Mouse (Mus musculus) neutrophil, adult 59 days (primary cell): Measurements from ENCODE around the gene Gm3336. TPM values are rescaled to one million over a fixed set of nuclear protein-coding genes. Genes with fewer than 3 reads are reported as not detected.

ENCODE experiments used
- total RNA-seq, 2 experiments: library from RNA; stranded (reverse); gene quantifications; 1 replicate in 1 of 2; 2 replicates in 1 of 2; pipeline ENCODE4 v1.2.4; 2023

Gene Gm3336
- under 1 TPM in 1 of 2 experiments, not detected in 1; 0.33 TPM for total RNA-seq

DNA sequence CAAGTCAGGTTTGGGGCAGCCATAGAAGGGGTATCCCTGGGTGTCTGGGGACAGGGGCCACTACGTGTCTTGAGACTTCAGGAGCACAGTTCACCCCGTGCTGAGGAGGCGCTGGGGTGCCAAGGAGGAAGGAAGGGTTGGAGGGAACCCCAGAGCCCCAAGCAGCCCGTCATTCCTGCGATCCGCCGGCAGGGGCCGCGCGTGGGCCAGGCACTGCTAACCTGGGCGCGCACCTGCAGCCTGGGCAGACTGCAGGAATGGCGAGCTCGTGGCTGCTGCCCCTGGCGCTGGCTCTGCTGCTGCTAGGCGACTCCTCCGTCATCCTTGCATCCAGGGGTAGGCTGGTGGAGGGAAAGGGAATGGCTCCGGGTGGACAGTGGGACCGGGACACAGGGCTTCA is at the start of gene Gm3336:
Gene Gm3336, plus strand, starts transcription at position 247 of the 400 bp plus-strand sequence.

GRCm38 (mm10) chr8:70673079-70673856 is 45.1 kb upstream of the Gm3336 start, which contains the start of gene Lsm4:
Lsm4 (plus strand) TSS chr8:70673248.

DNA sequence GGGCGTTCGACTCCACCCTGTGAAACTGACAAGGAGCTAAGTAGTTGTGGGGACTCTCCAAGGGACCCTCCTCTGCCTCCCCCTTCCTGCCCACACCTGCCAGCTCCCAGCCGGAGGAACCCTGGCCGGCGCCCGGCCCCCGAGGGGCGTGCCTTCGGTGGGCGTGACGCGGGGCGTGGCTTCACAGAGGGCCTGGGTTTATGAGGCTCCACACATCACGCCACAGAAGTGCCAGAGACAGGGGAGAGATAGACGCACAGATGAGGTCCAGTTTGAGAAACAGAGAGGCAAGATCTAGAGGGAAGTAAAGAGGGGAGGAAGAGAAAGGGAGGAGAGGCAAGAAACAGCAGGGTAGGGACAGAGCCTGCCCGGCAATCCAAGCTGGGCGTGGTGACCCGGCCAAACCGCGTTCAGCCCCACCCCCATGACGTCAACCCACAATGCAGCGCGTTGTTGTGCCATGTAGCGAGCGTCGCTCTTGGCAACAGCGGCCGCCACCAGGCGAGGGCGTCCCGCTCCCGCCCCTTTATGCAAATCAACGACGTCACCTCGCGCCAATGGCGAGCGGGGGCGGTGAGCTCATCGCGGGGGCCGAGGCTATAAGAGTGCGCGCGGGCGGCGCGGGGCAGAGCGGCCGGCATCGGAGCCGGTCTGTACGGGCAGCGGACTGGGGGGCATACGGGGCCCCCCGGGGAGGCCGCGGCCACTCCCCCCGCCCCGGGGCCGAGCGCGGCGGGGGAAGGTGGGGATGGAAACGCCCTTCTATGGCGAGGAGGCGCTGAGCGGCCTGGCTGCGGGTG is 19.8 kb upstream of the Gm3336 start, which contains the start of gene Jund:
Gene Jund, plus strand, starts transcription at position 640 of the 800 bp plus-strand sequence.

GRCm38 (mm10) chr8:70703287-70703686 is 15.1 kb upstream of the Gm3336 start, which contains the start of gene Iqcn:
Iqcn (plus strand) TSS chr8:70703457.

DNA sequence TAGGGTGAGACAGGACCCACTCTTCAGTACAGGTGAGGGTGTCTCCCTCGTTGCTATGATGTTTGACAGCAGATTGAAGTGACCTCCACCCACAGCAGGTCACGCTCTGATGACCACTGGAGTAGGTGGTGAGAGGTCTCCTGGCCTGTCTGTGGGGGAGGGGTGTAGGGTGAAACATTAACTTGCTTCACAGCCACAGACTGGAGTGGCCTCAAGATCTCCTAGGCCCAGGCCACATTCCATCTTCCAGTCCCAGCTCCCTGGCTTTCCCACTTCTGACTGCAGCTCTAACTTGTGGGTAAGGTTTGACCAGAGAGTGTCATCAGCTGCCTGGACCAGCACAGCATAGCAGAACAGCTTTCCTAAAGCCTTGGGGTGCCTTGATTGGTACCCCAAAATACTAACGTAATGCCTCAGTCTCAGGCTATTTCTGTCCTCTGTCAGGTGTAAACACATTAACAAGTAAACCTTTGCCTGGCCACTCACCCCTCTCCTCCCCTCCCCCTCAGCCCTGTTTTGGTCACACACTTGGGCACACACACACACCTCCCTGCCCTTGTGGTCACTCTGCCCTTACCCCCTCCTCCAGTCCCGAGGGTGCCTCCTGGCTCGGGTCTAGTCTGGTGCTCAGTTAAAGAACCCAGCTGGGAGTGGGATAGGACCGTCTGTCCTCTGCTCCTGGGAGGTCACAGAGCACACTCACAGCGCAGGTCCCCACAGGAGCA is 5.3 kb downstream of the Gm3336 start, which contains the start of gene Pde4c:
Gene Pde4c, plus strand, starts transcription at position 235 of the 725 bp plus-strand sequence.

GRCm38 (mm10) chr8:70754043-70754870 is 35.9 kb downstream of the Gm3336 start, which contains the start of gene Rab3a:
Rab3a (plus strand) TSS chr8:70754679.

GRCm38 (mm10) chr8:70760775-70761406 is 42.5 kb downstream of the Gm3336 start, which contains the start of gene Mpv17l2:
Mpv17l2 (minus strand) TSS chr8:70760946.

Other genes with a start within 250 kb of the Gm3336 start
- 1 to 10 TPM; 2.8 to 3.1 TPM for gene Klhl26, start 241.6 kb upstream of the Gm3336 start, total RNA-seq
- not detected for gene Tmem59l, start 231.2 kb upstream of the Gm3336 start, total RNA-seq
- gene Crlf1, start 225.4 kb upstream of the Gm3336 start, total RNA-seq, result not detected
- 10 to 100 TPM; 34.2 to 41.7 TPM for gene Rex1bd, start 211.8 kb upstream of the Gm3336 start, total RNA-seq
- 1,000 to 10,000 TPM; 1,079 to 1,154 TPM for gene Uba52, start 207.7 kb upstream of the Gm3336 start, total RNA-seq
- gene Fkbp8, start 190.8 kb upstream of the Gm3336 start, total RNA-seq, result 100 to 1,000 TPM; 180 to 195 TPM
- 10 to 100 TPM; 35.5 to 41.3 TPM for gene Kxd1, start 190.6 kb upstream of the Gm3336 start, total RNA-seq
- gene Ell, start 179.1 kb upstream of the Gm3336 start, total RNA-seq, result 10 to 100 TPM; 45.8 to 47.5 TPM
- gene Isyna1, start 124.2 kb upstream of the Gm3336 start, total RNA-seq, result 10 to 100 TPM; 36.3 to 37.9 TPM
- gene Ssbp4, start 109.7 kb upstream of the Gm3336 start, total RNA-seq, result 10 to 100 TPM; 56.0 to 61.5 TPM
- 10 to 100 TPM; 80.6 to 91.2 TPM for gene Lrrc25, start 102.4 kb upstream of the Gm3336 start, total RNA-seq
- gene Gdf15, start 86.1 kb upstream of the Gm3336 start, total RNA-seq, result under 1 TPM; 0.46 to 0.67 TPM
- 1 to 10 TPM; 2.9 to 3.7 TPM for gene Pgpep1, start 58.2 kb upstream of the Gm3336 start, total RNA-seq
- 10 to 100 TPM; 45.3 to 47.9 TPM for gene Lsm4, start 45.3 kb upstream of the Gm3336 start, total RNA-seq
- gene Jund, start 19.6 kb upstream of the Gm3336 start, total RNA-seq, result 100 to 1,000 TPM; 528 to 702 TPM
- gene Iqcn, start 15.1 kb upstream of the Gm3336 start, total RNA-seq, result 1 to 10 TPM; 3.2 to 5.3 TPM
- gene Pde4c, start 5.2 kb downstream of the Gm3336 start, total RNA-seq, result under 1 TPM; 0.62 to 0.80 TPM
- 1 to 10 TPM; 2.4 to 4.8 TPM for gene Rab3a, start 36.1 kb downstream of the Gm3336 start, total RNA-seq
- gene Mpv17l2, start 42.4 kb downstream of the Gm3336 start, total RNA-seq, result 10 to 100 TPM; 16.8 to 19.4 TPM
- gene Pik3r2, start 58.2 kb downstream of the Gm3336 start, total RNA-seq, result 10 to 100 TPM; 20.1 to 20.5 TPM
- 100 to 1,000 TPM; 165 to 179 TPM for gene Mast3, start 86.5 kb downstream of the Gm3336 start, total RNA-seq
- 1 to 10 TPM in 1 of 2 experiments, under 1 TPM in 1; 0.31 to 1.4 TPM for gene Il12rb1, start 89.9 kb downstream of the Gm3336 start, total RNA-seq
- gene Arrdc2, start 121.2 kb downstream of the Gm3336 start, total RNA-seq, result 10 to 100 TPM; 11.8 to 12.8 TPM
- gene Kcnn1, start 144.7 kb downstream of the Gm3336 start, total RNA-seq, result under 1 TPM in 1 of 2 experiments, not detected in 1; 0.20 TPM
- gene Ccdc124, start 155.4 kb downstream of the Gm3336 start, total RNA-seq, result 10 to 100 TPM; 31.4 to 33.4 TPM
- not detected for gene Slc5a5, start 174.2 kb downstream of the Gm3336 start, total RNA-seq
- gene Rpl18a, start 178.9 kb downstream of the Gm3336 start, total RNA-seq, result 1,000 to 10,000 TPM; 1,308 to 1,488 TPM
- gene Map1s, start 187.4 kb downstream of the Gm3336 start, total RNA-seq, result 10 to 100 TPM; 28.5 to 40.1 TPM